Mouse (Mus musculus): ENCODE results near the gene Med12l.

Med12l gene

GRCm38 (mm10) chr3:59312610-59313009, 307.0 kb downstream of the Med12l start:
- no peak for DNase-seq (ENCODE audit: low read depth, low spot score)

- DNase-seq (ENCODE audit: low read depth, low spot score): no peak
Measured at GRCm38 (mm10) chr3:59316077-59316476, 310.5 kb downstream of the Med12l start.

GRCm38 (mm10) chr3:59321278-59321876, 315.8 kb downstream of the Med12l start:
- DNase-seq (ENCODE audit: low read depth, low spot score): peak; percentile 13

- DNase-seq (ENCODE audit: low read depth, low spot score): no peak
Measured at GRCm38 (mm10) chr3:59328526-59328925, 322.9 kb downstream of the Med12l start.

- DNase-seq (ENCODE audit: low read depth, low spot score): no peak
Measured at GRCm38 (mm10) chr3:59341647-59342427, 336.2 kb downstream of the Med12l start.

GRCm38 (mm10) chr3:59343026-59343425, 337.4 kb downstream of the Med12l start:
- DNase-seq (ENCODE audit: low read depth, low spot score): no peak

- no peak for DNase-seq (ENCODE audit: low read depth, low spot score)
Measured at GRCm38 (mm10) chr3:59344065-59344905, 338.7 kb downstream of the Med12l start, which contains the start of gene Igsf10. Igsf10 (minus strand) TSS chr3:59344394.

GRCm38 (mm10) chr3:59351768-59352167, 346.1 kb downstream of the Med12l start:
- no peak for DNase-seq (ENCODE audit: low read depth, low spot score)

- DNase-seq (ENCODE audit: low read depth, low spot score): no peak
Measured at GRCm38 (mm10) chr3:59354156-59354555, 348.5 kb downstream of the Med12l start.

GRCm38 (mm10) chr3:59360102-59360501, 354.5 kb downstream of the Med12l start:
- DNase-seq (ENCODE audit: low read depth, low spot score): no peak

GRCm38 (mm10) chr3:59361895-59362294, 356.3 kb downstream of the Med12l start:
- DNase-seq (ENCODE audit: low read depth, low spot score): no peak

Measured in retina, adult 2 months (tissue).